Mouse (Mus musculus): ENCODE results near the gene Gm884. TPM values are rescaled to one million over a fixed set of nuclear protein-coding genes. Genes with fewer than 3 reads are reported as not detected.

Gene Gm884
- not detected for total RNA-seq (2021)

DNA sequence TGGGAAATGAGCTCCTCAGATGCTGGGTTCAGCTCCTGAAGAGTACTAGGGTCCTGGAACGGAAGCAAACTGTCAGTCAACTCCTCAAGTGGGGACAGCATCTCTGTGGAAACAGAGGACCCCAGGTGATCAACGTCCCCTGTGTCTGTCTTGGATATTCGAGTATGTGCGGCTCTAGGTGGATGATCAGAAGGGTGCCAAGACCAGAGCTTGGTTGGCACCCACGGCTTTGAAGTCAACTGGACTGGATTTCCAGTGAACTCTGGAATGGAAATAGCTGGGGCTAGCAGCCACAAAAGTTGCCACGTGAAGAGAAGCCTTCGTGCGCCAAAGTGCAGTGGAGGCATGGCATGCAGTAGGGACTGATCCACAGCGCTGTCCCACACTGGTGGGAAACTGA lies at the start of gene Gm884:
Gm884 (minus strand) TSS at position 101 of the 400 bp plus-strand sequence.
- DNase-seq (ENCODE audit: low spot score): no peak

DNA sequence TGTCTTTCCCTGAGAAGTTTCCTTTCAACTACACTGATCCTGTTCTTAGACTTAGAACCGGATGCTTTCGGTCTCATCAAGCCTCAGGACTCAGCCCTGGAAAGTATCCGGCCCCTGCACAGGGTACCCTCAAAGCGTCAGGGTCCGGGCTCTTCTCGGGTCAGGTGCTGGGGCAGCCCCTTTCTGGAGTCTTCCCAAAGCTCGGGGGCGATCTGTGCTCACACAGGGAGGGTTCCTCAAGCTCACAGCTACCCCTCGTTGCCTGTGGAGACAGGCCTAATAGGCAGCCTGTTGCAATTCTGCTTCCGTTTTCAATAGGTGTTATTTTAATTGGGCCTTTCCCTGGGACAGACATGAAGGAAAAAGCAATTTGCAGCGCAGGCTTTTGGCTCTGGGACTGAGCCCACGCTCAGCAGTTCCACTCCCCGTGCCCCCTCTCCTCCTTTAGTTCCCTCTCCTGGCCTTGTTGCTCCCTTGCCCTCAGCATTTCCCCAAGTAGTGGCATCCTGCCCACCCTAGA lies 46.0 kb upstream of the Gm884 start:
- no peak for DNase-seq (ENCODE audit: low spot score)
- intact Hi-C loops (cut with DNase I): no loop called here

More for the DNA sequence above, at the start of gene Gm884:
- intact Hi-C loops (cut with DNase I): no loop called here

DNA sequence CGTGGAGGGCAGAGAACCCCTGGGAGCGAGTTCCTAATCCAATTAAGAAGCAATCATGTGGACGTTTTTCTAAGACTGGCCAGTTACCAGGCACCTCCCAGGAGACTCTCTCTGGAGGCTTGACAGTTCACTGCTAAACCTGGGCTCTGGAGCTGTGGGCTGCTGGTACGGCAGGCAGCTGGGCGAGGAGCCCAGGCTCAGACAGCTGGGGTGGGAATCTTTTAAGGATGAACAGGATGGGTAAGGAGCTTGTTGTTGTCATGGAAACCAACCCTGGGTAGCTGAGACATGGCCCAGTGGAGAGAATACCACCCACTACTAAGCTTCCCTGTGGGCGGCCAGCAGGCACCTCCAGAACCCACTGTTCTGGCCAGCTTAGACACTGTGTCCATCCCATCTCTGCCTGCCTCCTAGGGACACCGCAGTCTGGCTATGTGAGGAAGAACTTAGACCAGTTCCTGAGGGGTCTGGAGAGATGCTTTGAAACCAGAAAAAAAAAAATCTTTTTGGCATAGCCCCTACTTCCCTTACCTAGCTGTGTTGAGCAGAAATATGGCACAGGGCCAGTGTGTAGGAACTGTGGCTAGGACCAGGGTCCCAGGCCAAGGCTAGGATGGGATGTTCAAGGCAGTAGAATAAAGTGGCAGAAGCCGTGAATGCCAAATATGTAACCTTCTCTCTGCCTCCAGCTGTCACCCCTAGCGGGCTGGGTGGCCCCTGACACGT lies 45.4 kb upstream of the Gm884 start:
- intact Hi-C loops (cut with DNase I): no loop called here
- no peak for DNase-seq (ENCODE audit: low spot score)

DNA sequence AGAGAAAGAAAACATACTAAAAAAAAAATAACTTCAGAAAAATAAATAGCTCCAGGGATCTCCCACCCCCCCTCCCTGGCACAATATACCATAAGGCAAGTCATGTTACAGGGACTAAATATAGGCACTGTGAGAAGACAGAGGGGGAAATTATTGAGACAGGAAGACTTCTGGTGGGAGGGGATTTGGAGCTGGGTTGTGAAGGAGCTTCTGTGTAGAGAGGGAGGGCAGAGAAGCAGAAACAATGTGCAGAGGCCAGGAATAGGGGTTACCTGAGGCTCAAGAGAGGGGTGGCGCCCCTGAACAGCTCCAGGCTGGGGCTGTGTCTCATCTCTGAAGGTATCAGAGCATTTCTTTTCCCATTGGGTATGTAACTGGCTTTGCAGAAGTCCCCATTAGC lies 44.8 kb upstream of the Gm884 start:
- intact Hi-C loops (cut with DNase I): no loop called here
- no peak for DNase-seq (ENCODE audit: low spot score)

DNA sequence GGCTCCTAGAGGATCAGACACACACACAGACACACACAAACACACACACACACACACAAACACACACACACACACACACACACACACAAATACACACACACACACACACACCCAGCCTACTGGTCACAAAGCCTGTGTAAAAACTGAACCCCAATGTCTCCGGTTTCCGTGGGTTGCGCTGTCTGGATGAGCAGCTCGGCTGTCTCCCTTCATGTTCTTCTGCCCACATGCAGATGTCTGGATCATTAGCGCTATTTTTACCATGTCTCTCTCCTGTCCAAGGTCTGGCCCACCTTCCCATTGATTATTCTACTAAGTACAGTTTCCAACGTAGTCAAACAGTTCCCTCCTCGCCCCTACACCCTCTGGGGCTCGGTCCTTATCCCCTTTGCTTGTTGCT lies 42.2 kb upstream of the Gm884 start:
- intact Hi-C loops (cut with DNase I): no loop called here

DNA sequence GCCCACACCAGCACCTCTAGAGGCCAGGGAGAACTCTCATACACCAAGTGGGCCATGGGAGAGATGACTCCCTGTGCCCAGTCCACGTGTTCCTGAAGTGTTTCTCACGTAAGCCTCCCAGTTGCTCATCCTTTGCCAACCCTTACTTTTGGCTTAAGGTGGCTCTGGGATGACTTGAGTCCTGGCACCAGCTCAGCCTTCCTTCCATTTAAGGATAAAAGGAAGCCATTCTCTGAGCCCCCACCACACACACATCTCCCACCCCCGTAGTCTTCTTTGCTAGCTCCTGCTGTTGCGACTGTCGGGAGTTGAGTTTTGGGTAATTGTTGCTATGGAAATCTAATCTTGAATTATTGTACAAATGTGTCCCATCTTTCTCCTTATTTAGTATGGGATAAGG lies 41.6 kb upstream of the Gm884 start:
- DNase-seq (ENCODE audit: low spot score): no peak
- intact Hi-C loops (cut with DNase I): no loop called here

More for the DNA sequence above, 42.2 kb upstream of the Gm884 start:
- DNase-seq (ENCODE audit: low spot score): no peak

DNA sequence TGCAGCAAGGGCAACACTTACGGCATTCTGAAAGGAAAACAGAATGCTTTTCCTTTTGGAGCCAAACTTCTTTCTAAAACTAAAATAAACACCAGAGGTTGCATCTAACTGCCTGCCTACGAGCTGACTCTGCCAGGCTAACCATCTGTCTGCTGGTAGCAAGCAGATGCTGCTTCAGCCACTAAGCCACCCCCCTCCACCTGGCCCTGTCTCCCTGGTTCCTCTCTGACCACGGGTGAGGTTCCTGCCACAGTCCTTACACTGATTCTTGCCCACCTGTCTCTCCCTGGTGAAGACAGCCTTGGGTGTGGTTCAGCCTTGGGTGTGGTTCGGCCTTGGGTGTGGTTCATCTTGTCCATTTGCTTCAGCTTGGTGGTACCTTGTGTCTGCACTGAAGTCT lies 40.9 kb upstream of the Gm884 start:
- no peak for DNase-seq (ENCODE audit: low spot score)
- intact Hi-C loops (cut with DNase I): no loop called here

DNA sequence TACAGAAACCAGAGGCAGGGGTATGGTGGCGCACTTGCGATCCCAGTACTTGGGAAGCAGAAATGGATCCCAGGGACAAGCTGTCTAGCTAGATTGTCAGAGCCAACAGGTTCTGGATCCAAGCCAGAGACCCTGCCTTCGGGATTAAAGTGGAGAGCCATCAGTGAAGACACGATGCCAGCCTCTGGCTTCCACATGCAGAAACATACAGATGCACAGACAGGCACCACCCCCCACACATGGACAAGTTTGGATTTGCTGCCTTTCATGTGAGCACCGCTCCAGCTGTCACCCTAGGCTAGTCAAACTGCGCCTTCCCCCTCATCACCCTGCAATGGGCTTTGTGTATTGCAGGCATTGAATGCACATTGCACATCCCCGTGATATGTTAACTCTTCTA lies 37.2 kb upstream of the Gm884 start:
- intact Hi-C loops (cut with DNase I): no loop called here

DNA sequence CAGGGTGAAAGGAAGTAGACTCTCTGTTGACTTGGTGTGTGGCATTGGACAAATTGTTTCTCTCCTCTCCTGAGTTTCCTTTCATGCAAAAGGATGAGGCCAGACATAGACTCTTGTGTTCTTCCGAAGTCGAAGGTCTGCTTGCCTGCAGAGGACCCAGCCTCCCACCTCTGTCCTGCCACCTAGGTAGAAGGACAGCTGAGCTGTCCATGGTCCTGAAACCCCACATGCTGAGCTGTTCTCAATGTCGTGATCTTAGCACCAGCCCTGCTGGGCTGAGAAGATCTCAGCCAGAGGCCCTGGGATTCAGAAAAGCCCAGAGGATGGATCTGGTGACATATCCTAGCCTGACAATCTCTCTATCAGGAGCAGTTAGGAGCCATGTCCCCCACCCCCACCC lies 35.6 kb upstream of the Gm884 start:
- DNase-seq (ENCODE audit: low spot score): no peak
- intact Hi-C loops (cut with DNase I): no loop called here

More for the DNA sequence above, 37.2 kb upstream of the Gm884 start:
- DNase-seq (ENCODE audit: low spot score): no peak

DNA sequence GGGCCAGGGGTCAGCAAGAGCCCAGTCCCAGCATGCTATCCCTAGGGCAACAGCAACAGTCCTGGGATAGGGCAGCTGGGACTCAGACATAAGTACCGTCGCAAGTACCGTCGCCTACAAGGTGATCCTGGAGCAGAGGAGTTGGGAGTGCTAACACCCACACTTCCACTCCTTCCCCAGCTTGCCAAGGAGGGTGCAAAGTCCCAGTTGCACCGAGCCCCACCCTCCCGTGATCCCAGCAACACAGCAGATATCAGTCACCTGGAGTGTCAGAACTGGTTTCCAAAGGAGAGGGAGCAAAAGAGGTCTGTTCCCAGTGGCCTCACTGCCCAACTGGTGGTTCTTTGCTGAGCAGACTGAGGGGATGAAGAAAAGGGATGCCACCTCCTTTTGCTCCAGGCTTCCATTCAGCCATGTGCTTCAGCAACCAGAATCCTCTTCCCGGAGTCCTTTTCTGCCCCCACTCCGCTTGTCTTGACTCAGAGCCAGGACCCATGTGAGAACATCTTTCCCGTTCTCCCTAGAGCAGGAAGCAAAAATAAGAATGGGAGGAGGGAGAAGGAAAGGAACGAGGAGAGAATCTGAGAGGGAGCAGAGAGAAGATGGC lies 32.5 kb upstream of the Gm884 start:
- no peak for DNase-seq (ENCODE audit: low spot score)
- intact Hi-C loops (cut with DNase I): no loop called here

DNA sequence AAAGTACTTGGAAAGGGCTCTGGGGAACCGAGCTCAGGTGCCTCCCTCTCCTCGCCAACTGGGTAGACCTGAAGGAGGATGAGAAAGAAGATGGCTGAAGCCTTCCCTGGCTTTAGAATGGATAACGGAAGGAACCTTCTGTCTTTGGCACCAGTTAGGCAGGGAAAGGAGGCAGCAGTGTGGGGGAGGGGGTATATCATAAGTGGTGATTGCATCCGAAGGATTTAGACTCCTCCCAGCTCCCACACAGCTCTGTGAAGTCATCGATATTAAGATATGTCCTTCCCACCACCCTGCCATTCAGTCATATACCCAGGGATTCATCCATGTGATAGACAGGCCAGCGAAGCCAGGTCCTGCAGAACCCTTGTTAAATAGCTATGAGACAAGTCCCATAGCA lies 30.5 kb upstream of the Gm884 start:
- intact Hi-C loops (cut with DNase I): no loop called here
- DNase-seq (ENCODE audit: low spot score): no peak

DNA sequence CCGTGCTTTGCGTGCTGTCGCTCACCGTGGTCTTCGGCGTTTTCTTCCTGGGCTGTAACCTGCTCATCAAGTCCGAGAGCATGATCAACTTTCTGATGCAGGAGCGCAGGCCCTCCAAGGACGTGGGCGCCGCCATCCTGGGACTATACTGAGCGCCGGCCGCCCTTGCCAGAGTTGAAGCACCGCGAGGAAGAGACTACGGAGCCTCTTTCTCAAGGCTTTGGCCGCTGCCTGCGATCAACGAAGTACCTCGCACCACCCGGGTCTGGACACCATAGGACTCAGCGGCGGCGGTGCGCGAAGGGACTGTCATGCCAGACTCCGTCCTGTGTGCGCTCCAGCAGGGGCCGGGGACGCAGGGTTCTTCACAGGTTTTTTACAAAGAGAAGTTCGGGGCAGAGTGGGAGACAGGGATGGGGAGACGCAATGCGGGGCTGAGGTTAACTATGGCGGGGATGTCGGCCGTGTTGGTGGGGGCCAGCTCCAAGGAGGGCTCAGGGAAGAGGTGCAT lies 29.1 kb upstream of the Gm884 start:
- no peak for DNase-seq (ENCODE audit: low spot score)
- intact Hi-C loops (cut with DNase I): no loop called here

DNA sequence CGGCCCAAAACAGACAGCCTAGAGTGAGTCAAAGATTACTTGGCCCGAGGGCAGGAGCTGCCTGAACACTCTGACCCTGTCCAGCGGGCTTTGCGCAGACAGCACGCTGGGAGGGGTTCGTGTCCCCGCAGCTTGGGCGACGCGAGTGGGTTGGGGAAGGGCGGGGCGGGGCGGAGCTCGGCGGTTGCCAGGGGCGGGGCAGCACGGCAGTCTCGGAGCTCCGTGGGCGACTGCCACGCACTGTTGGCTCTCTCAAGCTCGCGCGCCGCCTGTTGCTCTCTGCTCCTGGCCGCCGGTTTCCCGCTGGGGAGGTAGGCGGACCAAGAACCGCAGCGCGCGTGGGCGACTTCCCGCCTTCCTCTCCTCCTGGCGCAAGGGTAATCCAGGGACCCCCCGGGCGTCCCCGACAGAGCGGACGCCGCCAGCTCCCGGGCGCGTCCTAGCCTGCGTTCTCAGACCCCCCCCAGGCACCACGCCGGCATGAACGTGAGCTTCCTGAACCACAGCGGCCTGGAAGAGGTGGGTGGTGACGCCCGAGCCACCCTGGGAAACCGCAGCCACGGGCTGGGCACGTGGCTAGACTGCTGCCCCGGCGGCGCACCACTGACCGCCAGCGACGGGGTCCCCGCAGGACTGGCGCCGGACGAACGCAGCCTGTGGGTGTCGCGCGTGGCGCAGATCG lies 28.5 kb upstream of the Gm884 start, which contains the start of gene Rprml:
Rprml (plus strand) TSS at position 270 of the 682 bp plus-strand sequence.
- intact Hi-C loops (cut with DNase I): no loop called here
- DNase-seq (ENCODE audit: low spot score): no peak

DNA sequence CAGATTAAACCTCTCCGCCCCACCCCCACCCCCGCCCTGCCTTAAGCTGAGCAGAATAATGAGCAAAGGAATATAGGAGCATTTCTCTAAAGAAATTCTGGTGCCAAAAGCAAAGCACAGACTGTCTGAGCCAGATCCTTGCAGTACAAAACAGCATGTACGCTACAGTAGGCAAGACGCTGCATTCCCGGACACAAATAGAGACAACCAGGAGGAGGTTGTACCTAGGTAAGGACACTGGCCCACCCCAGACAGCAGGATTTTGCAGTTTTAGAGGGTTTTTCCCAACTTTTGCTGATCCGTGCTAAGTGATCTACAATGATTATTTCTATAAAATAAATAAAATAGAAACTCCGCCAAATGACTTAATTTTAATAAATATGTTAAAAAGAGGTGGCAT lies 27.7 kb upstream of the Gm884 start:
- DNase-seq (ENCODE audit: low spot score): no peak
- intact Hi-C loops (cut with DNase I): no loop called here

DNA sequence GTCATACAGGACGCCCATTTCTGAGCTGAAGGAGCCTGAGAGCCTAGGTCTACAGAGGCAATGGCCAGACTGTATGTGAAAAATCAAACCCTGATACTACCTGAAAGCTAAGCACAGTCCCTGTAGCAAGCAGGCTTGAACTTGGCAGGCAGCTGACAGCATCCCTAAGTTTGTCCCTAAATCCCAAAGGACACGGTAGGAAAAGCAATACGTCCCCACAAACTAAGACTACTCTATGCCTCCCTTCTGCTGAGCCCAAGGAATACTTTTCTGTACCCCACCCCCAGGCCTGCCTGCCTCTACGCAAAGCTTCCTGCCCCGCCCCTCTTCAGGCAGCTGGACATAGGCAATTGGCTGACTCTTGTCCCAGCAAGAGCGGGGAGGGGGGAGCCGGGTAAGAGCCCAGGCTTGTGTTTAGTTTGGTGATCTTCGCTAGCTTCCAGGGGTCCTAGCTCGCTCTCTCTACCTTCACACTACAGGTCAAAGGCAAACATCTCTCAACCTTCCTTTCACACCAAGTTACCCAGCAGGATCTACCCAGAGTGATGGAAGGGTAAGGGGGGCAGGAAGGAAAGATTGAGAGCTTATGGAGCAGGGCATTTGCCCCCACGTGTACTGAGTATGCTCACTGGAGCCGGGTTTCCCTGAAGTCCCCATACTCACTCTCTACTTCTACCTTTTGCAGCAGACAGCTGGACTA lies 27.1 kb upstream of the Gm884 start:
- intact Hi-C loops (cut with DNase I): no loop called here
- DNase-seq (ENCODE audit: low spot score): no peak

DNA sequence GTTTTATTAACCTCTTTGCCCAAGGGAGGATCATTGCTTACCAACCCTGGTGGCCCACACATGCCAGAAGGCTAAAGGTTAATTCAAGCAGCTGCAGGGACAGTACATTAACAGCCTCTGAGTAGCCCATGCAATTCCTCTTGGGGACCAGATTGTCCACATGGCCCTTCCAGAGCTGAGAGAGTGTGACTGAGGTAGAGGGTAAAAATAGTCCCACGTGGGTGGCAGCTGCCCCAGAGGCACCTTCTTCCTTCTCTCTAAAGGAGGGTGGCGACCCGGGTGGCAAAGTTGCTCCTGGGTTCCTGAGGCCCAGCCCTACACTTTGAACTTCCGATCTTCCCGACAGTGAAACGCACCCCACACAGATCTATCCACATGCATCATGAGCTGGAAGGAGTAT lies 25.4 kb upstream of the Gm884 start:
- no peak for DNase-seq (ENCODE audit: low spot score)
- intact Hi-C loops (cut with DNase I): no loop called here

DNA sequence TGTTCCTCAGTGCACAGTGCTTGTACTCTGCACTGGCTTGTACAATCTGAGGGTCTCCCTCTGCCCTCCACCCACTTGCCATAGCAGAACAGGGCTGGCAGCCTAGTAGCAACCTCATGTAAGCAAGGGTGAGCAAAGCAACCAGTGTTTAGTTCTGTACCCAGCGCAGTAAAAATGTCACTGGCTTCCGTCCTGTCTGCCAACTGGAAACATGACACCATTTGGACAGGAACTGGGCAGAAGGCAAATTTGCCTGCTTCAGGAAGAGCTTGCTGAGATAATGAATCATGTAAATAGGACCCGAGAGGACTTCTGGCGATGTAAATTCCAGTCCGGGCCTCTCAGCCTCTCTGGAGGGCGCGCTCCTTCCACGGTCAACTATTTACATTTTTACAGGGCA lies 24.8 kb upstream of the Gm884 start:
- intact Hi-C loops (cut with DNase I): no loop called here
- DNase-seq (ENCODE audit: low spot score): no peak

DNA sequence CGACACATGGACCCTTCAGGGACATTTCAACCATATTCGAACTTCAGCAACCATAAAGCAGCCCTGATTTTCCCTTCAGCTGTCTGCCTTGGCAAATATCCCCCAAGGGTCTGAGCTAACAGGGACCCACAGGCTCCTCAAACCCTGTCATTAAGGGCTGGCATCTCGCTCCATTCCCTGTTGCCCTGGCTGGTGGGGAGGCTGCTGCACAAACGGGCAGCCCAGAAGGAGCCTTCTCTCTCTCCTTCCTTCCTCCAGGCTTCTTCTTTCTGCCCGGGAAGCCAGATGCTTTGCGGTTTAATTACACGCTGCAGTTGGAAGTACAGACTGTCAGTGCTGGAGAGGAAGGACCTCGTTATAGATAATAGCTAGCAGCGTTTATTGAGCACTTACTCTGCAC lies 22.3 kb upstream of the Gm884 start:
- no peak for DNase-seq (ENCODE audit: low spot score)
- intact Hi-C loops (cut with DNase I): no loop called here

DNA sequence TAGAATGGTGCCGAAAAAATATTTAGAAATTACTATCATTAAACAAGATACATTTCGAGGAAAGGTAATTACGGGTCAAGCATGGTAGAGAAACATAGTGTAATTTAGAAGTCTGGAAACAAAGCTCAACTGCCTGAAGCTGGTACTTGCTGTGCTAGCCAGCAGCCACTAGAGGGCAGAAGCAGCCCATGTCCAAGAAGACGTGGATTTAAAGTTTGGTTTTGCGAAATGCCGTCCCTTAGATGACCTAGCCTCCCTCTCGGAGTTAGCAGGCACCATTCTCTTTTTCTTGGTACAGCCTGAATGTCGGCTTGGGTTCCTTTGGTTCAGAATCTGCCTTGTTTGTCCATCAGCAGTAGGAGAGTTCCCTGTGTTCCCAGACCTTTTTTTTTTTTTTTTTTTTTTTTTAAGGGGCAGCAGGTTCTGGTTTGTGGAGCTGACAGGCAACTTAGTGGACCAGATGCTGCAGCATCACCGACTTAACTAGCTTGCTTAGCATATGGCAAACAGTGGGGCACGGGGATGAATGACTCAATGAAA lies 18.5 kb upstream of the Gm884 start:
- intact Hi-C loops (cut with DNase I): loop anchor here (1.0 to 2.0 kb wide), 3 partner anchors 36 to 271 kb away; no protein-coding TSS in a partner anchor
- no peak for DNase-seq (ENCODE audit: low spot score)

DNA sequence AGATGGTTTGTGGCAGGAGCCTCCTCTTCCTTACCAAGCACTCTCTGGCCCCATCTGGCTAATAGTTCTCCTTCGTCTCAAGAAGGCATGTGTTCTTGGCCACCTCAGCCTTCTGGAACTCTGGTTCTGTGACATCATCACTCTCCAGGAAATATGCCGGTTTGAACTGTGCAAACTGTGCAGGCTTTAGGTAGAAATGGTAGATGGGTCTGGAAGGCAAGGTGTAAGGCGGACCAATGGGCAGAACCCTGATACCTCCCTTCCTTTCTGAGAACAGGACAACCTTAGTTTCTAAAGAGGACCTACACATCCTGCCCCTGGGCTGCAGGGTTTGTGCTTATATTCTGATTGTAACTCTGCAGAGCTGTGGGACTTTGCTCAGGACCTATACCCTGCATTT lies 17.9 kb upstream of the Gm884 start, which contains the start of gene Lyzl6:
Lyzl6 (minus strand) TSS at position 101 of the 400 bp plus-strand sequence.
- intact Hi-C loops (cut with DNase I): loop anchor here (1.0 to 2.0 kb wide), 3 partner anchors 37 to 272 kb away; no protein-coding TSS in a partner anchor
- no peak for DNase-seq (ENCODE audit: low spot score)

Data from heart, postnatal 25 days (tissue).